Comparison of ENCODE assay signal across 14 mouse cellular contexts in the genomic region with DNA sequence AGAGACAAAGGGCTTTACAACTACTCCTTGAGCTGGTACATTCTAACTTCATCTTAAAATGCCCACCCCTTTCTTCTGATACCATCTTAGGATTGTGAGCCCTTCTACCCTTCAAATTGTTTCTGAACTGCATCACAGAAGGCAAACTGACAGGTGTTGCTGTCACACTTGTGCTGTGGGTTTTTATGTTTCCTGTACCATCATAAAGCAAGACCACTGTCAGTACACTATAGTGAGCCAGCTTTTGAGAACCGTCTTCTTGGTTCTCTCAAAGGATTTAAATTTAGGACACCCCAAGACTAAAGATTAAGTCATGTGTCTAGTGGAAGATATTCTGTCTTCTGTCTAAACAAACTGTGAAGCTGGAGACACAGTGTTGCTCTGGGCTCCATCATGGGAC.
"Had no signal": no experiment of that assay in that cellular context is flagged by ENCODE, and none has a peak within 500 bp of the region (broad histone marks: within the 10 kb centered on the region; RNA-seq: fewer than 3 reads in every experiment).

No protein-coding gene starts in this region.

- H3K4me3 ChIP-seq: kidney, embryonic 15.5 days; limb, embryonic 12.5 days; liver, embryonic 13.5 days; lung, embryonic 15.5 days; midbrain, embryonic 13.5 days; neural tube, embryonic 12.5 days had no signal

- H3K36me3 ChIP-seq: kidney, embryonic 15.5 days; limb, embryonic 12.5 days; liver, embryonic 13.5 days; lung, embryonic 15.5 days; midbrain, embryonic 13.5 days; neural tube, embryonic 12.5 days had no signal

- H3K27ac ChIP-seq: kidney, embryonic 15.5 days; limb, embryonic 12.5 days; liver, embryonic 13.5 days; lung, embryonic 15.5 days; midbrain, embryonic 13.5 days; neural tube, embryonic 12.5 days had no signal

- DNase-seq: kidney, adult 2 months; kidney, postnatal 14 days; layer of hippocampus, adult 9-11 months; liver; liver, embryonic 13.5 days; liver, postnatal 0 days; lung, postnatal 14 days; right cerebral cortex, postnatal 4 days; spleen, adult 18-20 months had no signal

- H3K4me1 ChIP-seq: limb, embryonic 12.5 days; liver, embryonic 13.5 days; lung, embryonic 15.5 days; neural tube, embryonic 12.5 days had no signal

- H3K27me3 ChIP-seq: kidney, embryonic 15.5 days; limb, embryonic 12.5 days; liver, embryonic 13.5 days; lung, embryonic 15.5 days; midbrain, embryonic 13.5 days; neural tube, embryonic 12.5 days had no signal
